Mouse (Mus musculus): Measurements from ENCODE around the gene Dyrk1a.

- no peak for TF ChIP-seq POLR2A (IDR thresholded peaks at IDR 0.05; ENCODE audit: borderline replicate concordance, insufficient read depth, low read length)
- no peak for TF ChIP-seq CTCF (IDR thresholded peaks at IDR 0.05; ENCODE audit: borderline replicate concordance, insufficient read depth, low read depth, low read length)
Measured at GRCm38 (mm10) chr16:94637423-94637822, 67.6 kb downstream of the Dyrk1a start.

Measured in cerebellum, adult 2 months (tissue).